33 mouse cellular contexts compared by ENCODE assay signal in genomic region chr16:6032563-6032962, GRCm38 (mm10).
"Had no signal": no experiment of that assay in that cellular context is flagged by ENCODE, and none has a peak within 500 bp of the region (broad histone marks: within the 10 kb centered on the region; RNA-seq: fewer than 3 reads in every experiment).

No protein-coding gene starts in this region.

- H3K4me2 ChIP-seq: heart, embryonic 13.5 days; heart, embryonic 15.5 days; hindbrain, embryonic 12.5 days; hindbrain, embryonic 13.5 days; hindbrain, embryonic 14.5 days; hindbrain, embryonic 15.5 days; intestine, embryonic 15.5 days; kidney, embryonic 15.5 days had no signal

- H3K27me3 ChIP-seq: heart, embryonic 15.5 days; hindbrain, embryonic 13.5 days; hindbrain, embryonic 15.5 days; intestine, embryonic 15.5 days; kidney, embryonic 15.5 days had no signal

- H3K36me3 ChIP-seq: heart, embryonic 13.5 days; heart, embryonic 15.5 days; hindbrain, embryonic 10.5 days; hindbrain, embryonic 12.5 days; hindbrain, embryonic 13.5 days; hindbrain, embryonic 15.5 days; intestine, embryonic 15.5 days; kidney, embryonic 15.5 days had no signal

- DNase-seq: heart, postnatal 10 days; heart, postnatal 14 days; heart, postnatal 36 days; heart, postnatal 4 days; kidney, adult 11 months; kidney, adult 18-20 months; kidney, adult 2 months; kidney, adult 8-10 months; kidney, adult 9 months; kidney, postnatal 10 days; kidney, postnatal 14 days; kidney, postnatal 25 days; kidney, postnatal 36 days; kidney, postnatal 4 days; layer of hippocampus, adult 9-11 months; layer of hippocampus, postnatal 36 days had no signal

- H3K9ac ChIP-seq: heart, embryonic 13.5 days; heart, embryonic 15.5 days; hindbrain, embryonic 12.5 days; hindbrain, embryonic 13.5 days; hindbrain, embryonic 14.5 days; hindbrain, embryonic 15.5 days; intestine, embryonic 15.5 days; kidney, embryonic 15.5 days had no signal

- H3K27ac ChIP-seq: heart, embryonic 13.5 days; heart, embryonic 15.5 days; hindbrain, embryonic 10.5 days; hindbrain, embryonic 12.5 days; hindbrain, embryonic 13.5 days; hindbrain, embryonic 14.5 days; hindbrain, embryonic 15.5 days; hindbrain, postnatal 0 days; intestine, embryonic 15.5 days; kidney, embryonic 15.5 days; kidney, postnatal 0 days; layer of hippocampus, adult 2 months had no signal

- ATAC-seq: hindbrain, embryonic 16.5 days; hindbrain, postnatal 0 days; inflammation-experienced regulatory T-cells, adult 6 months; intestine, embryonic 15.5 days; intestine, embryonic 16.5 days; intestine, postnatal 0 days had no signal

- H3K4me3 ChIP-seq: heart, embryonic 13.5 days; heart, embryonic 15.5 days; hindbrain, embryonic 10.5 days; hindbrain, embryonic 12.5 days; hindbrain, embryonic 13.5 days; hindbrain, embryonic 15.5 days; intestine, embryonic 15.5 days; kidney, embryonic 15.5 days; layer of hippocampus, adult 2 months; left cerebral cortex, adult 2 months had no signal

- H3K9me3 ChIP-seq: heart, embryonic 13.5 days; heart, embryonic 15.5 days; hindbrain, embryonic 10.5 days; hindbrain, embryonic 12.5 days; hindbrain, embryonic 13.5 days; hindbrain, embryonic 15.5 days; intestine, embryonic 15.5 days; kidney, embryonic 15.5 days had no signal

- H3K4me1 ChIP-seq: heart, embryonic 13.5 days; heart, embryonic 15.5 days; hindbrain, embryonic 12.5 days; hindbrain, embryonic 15.5 days; intestine, embryonic 15.5 days; kidney, embryonic 15.5 days had no signal
